Mouse (Mus musculus) megakaryocyte, adult 5-6 weeks (primary cell): ENCODE results near the gene Angptl1. TPM values are rescaled to one million over a fixed set of nuclear protein-coding genes. Genes with fewer than 3 reads are reported as not detected.

Experiments used
- ATAC-seq: 2 replicates; pipeline ENCODE4 v1.8.0; 2016; ENCODE audit warnings: mild to moderate bottlenecking, inconsistent platforms; ENCODE audit not compliant: poor library complexity, severe bottlenecking
- total RNA-seq, 2 experiments: library from RNA; stranded (forward) in 1 of 2; stranded (reverse) in 1 of 2; fragments of 153-499, 151-499 nt in 1 of 2; fragments of 221-1000, 200-1000 nt in 1 of 2; gene quantifications; 2 replicates each; pipeline versions ENCODE4 v1.2.3 to v1.2.4; 2015 to 2017

Gene Angptl1
- total RNA-seq (2015) (not detected in 2 replicates), total RNA-seq (2017) (0.15 and 0.61 TPM in 2 replicates)

DNA sequence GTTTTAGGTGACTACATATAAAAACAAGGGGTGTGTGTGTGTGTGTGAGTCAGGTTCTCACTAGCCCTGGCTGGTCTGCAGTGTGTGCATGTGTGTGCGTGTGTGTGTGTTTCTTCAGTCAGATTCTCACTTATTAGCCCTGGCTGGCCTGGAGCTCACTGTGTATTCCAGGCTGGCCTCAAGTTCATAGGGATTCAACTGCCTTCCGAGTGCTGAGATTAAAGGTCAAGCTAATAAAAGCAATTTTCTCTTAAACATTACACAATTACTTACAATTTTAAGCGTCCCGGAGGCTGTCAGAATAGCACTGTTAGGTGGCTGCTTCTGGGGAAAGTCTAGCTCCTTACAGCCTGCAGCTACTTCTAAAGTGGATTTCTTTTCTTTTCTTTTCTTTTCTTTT is at the start of gene Angptl1:
Angptl1 (plus strand) TSS at position 386 of the 400 bp plus-strand sequence.
- no peak for ATAC-seq

GRCm38 (mm10) chr1:156789844-156790490 is 48.4 kb upstream of the Angptl1 start:
- no peak for ATAC-seq

DNA sequence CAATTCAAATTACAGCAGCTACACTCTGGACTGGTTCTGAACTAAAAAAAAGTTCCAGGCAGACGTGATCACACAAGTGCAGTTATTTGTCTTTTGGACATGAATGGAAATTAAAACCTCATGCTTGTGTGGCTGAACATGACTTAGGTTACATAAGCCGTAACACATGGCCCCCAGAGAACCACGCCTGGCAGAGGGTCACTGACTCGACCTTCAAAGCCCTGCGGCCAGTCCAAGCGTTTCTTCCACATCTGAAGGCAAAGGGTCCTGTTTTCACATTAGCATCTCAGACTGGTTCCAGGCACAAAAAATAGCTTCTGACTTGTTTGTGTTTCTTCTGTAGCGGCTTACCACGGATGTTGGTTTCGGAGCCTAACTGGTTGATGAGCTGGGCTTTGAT is 42.1 kb upstream of the Angptl1 start:
- ATAC-seq, result no peak

DNA sequence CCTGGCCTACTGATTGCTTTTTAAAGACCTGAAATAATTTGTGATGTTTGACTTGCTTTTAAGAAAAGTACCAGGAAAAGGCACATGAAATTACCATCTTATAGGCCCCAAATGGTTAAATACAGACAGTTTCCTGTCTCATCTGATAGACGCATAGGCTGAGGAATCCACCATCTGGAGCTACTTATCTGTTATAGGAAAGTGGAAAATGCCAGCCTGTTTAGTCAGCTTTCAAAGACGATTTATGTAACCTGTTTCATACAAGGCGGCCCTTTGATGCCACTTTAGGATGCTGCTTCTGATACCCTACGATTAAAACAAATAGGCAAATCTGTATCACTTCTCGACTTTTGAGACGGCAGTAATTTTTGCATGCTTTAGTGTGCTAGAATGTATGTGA is 37.1 kb upstream of the Angptl1 start:
- ATAC-seq, result no peak

- ATAC-seq, result no peak
Measured at GRCm38 (mm10) chr1:156808332-156808731, 30.0 kb upstream of the Angptl1 start.

- ATAC-seq, result no peak
Measured at GRCm38 (mm10) chr1:156811928-156812327, 26.4 kb upstream of the Angptl1 start.

GRCm38 (mm10) chr1:156812716-156813115 is 25.6 kb upstream of the Angptl1 start:
- no peak for ATAC-seq

GRCm38 (mm10) chr1:156813485-156813884 is 24.9 kb upstream of the Angptl1 start:
- ATAC-seq, result no peak

DNA sequence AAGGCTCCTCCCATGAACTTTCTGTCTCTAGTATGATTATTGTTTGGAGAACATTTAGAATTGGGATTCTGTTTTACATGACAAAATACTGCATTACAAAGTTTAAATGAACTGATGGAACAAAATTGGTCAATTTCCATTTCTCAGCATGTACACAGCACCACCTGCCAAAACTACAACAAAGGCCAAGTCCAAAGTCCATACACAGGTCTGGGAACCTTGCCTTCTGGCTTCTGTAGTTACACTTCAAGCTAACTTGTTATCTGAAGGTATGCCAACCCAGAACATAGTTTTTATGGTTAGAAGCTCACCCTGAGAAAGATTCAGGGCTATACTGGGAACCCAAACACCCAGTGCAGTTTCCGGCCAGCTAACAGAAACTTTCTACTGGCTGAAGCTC is 19.1 kb upstream of the Angptl1 start:
- ATAC-seq, result no peak

- no peak for ATAC-seq
Measured at GRCm38 (mm10) chr1:156838695-156839094, 333 bp downstream of the Angptl1 start.

- ATAC-seq, result peak; percentile 58
Measured at GRCm38 (mm10) chr1:156841625-156842339, 3.4 kb downstream of the Angptl1 start.

- ATAC-seq, result no peak
Measured at GRCm38 (mm10) chr1:156847098-156847497, 8.7 kb downstream of the Angptl1 start.

DNA sequence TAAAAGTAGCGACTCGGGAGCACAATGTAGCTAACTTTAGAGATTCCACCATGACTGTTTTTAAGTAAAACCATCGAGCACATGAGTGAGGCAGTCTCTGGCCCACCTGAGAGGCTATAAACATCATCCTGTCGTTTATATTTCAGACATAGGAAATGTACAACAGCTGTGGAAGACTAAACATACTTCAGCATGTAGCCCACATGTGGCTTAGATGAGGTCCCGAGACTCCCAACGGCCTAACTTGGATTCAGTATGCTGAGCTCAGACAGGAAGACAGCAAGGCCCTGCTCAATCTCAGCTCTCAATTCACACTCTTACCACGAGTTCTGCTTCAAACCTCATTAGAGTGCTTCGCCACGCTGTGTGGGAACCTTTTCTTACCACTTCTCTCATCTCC is 14.0 kb downstream of the Angptl1 start:
- no peak for ATAC-seq

DNA sequence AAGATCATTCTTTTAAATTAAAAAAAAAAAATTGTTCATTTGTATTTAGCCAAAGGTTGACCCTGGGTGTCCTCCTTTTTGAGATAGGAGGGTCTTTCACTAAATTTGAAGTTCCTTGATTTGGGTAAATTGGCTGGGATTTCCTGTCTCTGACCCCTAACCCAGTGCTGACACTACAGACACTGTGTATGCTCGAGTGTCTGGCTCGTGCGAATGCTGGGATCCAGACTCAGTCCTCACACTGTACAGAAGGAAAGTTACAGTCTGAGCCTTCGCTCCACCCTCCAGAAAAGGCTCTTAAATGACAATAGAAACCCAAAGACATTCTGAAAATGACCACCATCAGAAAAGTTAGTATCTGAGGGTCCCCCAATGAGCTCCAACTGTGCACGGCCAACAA is 14.5 kb downstream of the Angptl1 start:
- ATAC-seq, result no peak

DNA sequence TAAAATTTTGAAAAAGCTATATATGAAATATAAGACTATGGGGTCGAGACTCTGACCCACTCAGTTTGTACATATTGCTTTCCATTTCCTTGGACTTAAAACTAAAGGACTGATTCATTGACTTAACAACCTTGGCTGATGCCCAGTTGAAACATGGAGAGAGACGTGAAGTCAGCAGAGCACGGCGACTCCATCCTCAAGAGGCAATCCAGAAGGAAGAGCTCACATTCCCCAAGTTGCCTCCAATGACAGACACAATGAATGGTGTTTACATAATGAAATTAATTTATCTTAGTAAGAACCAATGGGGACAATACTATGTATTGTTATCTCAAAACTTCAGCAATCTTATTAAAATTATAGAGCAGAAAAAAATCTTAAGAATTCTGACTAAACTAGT is 16.2 kb downstream of the Angptl1 start:
- no peak for ATAC-seq

GRCm38 (mm10) chr1:156856666-156857065 is 18.3 kb downstream of the Angptl1 start:
- ATAC-seq, result no peak

GRCm38 (mm10) chr1:156859156-156859555 is 20.8 kb downstream of the Angptl1 start:
- peak; percentile 15 for ATAC-seq

- ATAC-seq, result peak; percentile 70
Measured at GRCm38 (mm10) chr1:156859711-156860250, 21.4 kb downstream of the Angptl1 start.

- ATAC-seq, result peak; percentile 44
Measured at GRCm38 (mm10) chr1:156860266-156860665, 21.9 kb downstream of the Angptl1 start.

- peak; percentile 70 for ATAC-seq
Measured at GRCm38 (mm10) chr1:156861475-156862043, 23.2 kb downstream of the Angptl1 start.

GRCm38 (mm10) chr1:156863726-156864125 is 25.4 kb downstream of the Angptl1 start:
- no peak for ATAC-seq

- ATAC-seq, result no peak
Measured at GRCm38 (mm10) chr1:156864240-156864639, 25.9 kb downstream of the Angptl1 start.
